Mouse (Mus musculus) bone marrow macrophage, adult 2 months (primary cell): ENCODE measurements around the gene Zfp14.

Experiments used
- CTCF ChIP-seq: IDR thresholded peaks from 2 replicates; pipeline ENCODE4 v1.5.1; 2012; ENCODE audit warnings: low read depth, mild to moderate bottlenecking, low read length, moderate library complexity
- POLR2A ChIP-seq: IDR thresholded peaks from 2 replicates; pipeline ENCODE4 v1.6.1; 2012; ENCODE audit warnings: mild to moderate bottlenecking, low read depth, low read length, borderline replicate concordance

GRCm38 (mm10) chr7:30023800-30024199 lies 27.4 kb downstream of the Zfp14 start:
- TF ChIP-seq CTCF (no peak), POLR2A (no peak)
